In genomic region chr9:107305012-107305411, GRCm38 (mm10) we compare ENCODE assay signal across 18 mouse cellular contexts. TPM values are rescaled to one million over a fixed set of nuclear protein-coding genes. Genes with fewer than 3 reads are reported as not detected.
A peak's percentile ranks its signal among the peaks of the same experiment; 100 is the strongest.
DNase-seq lines count a peak whose midpoint lies in the region; ATAC-seq and TF ChIP-seq lines count a peak whose summit lies in the region.
"Had no signal": no experiment of that assay in that cellular context is flagged by ENCODE, and none has a peak within 500 bp of the region (broad histone marks: within the 10 kb centered on the region; RNA-seq: fewer than 3 reads in every experiment).

No protein-coding gene starts in this region.

- peak overlapping the region; percentile 47; the same call in 1 of the 2 replicates for H3K27ac ChIP-seq in heart, postnatal 0 days (ENCODE audit: low read depth)
- peak overlapping the region; percentile 54 for H3K27ac ChIP-seq in liver, adult 2 months (replicated peaks; ENCODE audit: insufficient read depth, low read depth, low read length)
- H3K27ac ChIP-seq in liver, embryonic 11.5 days (ENCODE audit: low read depth, low read length) = no peak overlapping the region
- peak overlapping the region; percentile 49 for H3K27ac ChIP-seq in embryonic facial prominence, embryonic 10.5 days (replicated peaks)
- peak overlapping the region; percentile 15; the same call in 1 of the 2 replicates for H3K27ac ChIP-seq in liver, embryonic 14.5 days
- H3K27ac ChIP-seq: embryonic facial prominence, embryonic 12.5 days; hindbrain, embryonic 15.5 days; limb, embryonic 13.5 days; midbrain, embryonic 15.5 days had no signal

- peaks cover 21% of the 10 kb centered on the region for H3K36me3 ChIP-seq in heart, postnatal 0 days (replicated peaks; ENCODE audit: control insufficient read depth, insufficient read depth, low read length)
- H3K36me3 ChIP-seq in liver, adult 2 months (ENCODE audit: control insufficient read depth, insufficient read depth, low read length) = peaks cover 20% of the 10 kb centered on the region
- H3K36me3 ChIP-seq in liver, embryonic 11.5 days (ENCODE audit: control insufficient read depth, insufficient read depth, low read length) = peaks cover 5% of the 10 kb centered on the region
- peaks cover 21% of the 10 kb centered on the region for H3K36me3 ChIP-seq in embryonic facial prominence, embryonic 10.5 days (replicated peaks)
- peaks cover 15% of the 10 kb centered on the region for H3K36me3 ChIP-seq in liver, embryonic 14.5 days (replicated peaks; ENCODE audit: control insufficient read depth, insufficient read depth, low read depth)
- H3K36me3 ChIP-seq: midbrain, embryonic 15.5 days had no signal

- TF ChIP-seq POLR2A in liver, adult 2 months (IDR thresholded peaks at IDR 0.05; ENCODE audit: extremely low read depth, insufficient read depth, low read length) = no peak

- no peak overlapping the region for H3K4me2 ChIP-seq in heart, postnatal 0 days (ENCODE audit: low read depth, low read length)
- H3K4me2 ChIP-seq in liver, embryonic 11.5 days = no peak overlapping the region
- no peak overlapping the region for H3K4me2 ChIP-seq in liver, embryonic 14.5 days (ENCODE audit: low read depth)
- H3K4me2 ChIP-seq: embryonic facial prominence, embryonic 12.5 days; heart, embryonic 11.5 days; hindbrain, embryonic 15.5 days; limb, embryonic 13.5 days; midbrain, embryonic 15.5 days had no signal

- no peaks in the 10 kb centered on the region for H3K9me3 ChIP-seq in heart, postnatal 0 days (replicated peaks; ENCODE audit: control insufficient read depth, low read length)
- no peaks in the 10 kb centered on the region for H3K9me3 ChIP-seq in liver, embryonic 11.5 days (ENCODE audit: control insufficient read depth, low read length)
- no peaks in the 10 kb centered on the region for H3K9me3 ChIP-seq in embryonic facial prominence, embryonic 10.5 days
- no peaks in the 10 kb centered on the region for H3K9me3 ChIP-seq in liver, embryonic 14.5 days (ENCODE audit: control insufficient read depth, low read length)
- H3K9me3 ChIP-seq: embryonic facial prominence, embryonic 12.5 days; forebrain, embryonic 10.5 days; G1E; hindbrain, embryonic 15.5 days; limb, embryonic 13.5 days; midbrain, embryonic 15.5 days had no signal

- WGBS in heart, postnatal 0 days = 77% methylated on average over 4 of the region's 4 CpGs
- 47% methylated on average over 4 of the region's 4 CpGs for WGBS in liver, adult 2 months
- 86% methylated on average over 4 of the region's 4 CpGs for WGBS in liver, embryonic 11.5 days
- WGBS in embryonic facial prominence, embryonic 10.5 days = 76% methylated on average over 4 of the region's 4 CpGs
- WGBS in liver, embryonic 14.5 days (ENCODE audit: insufficient replicate concordance) = 80% methylated on average over 4 of the region's 4 CpGs

- H3K4me3 ChIP-seq in heart, postnatal 0 days (ENCODE audit: low read depth, low read length) = no peak overlapping the region
- H3K4me3 ChIP-seq in liver, adult 2 months (ENCODE audit: insufficient read depth, low read depth, low read length) = no peak overlapping the region
- H3K4me3 ChIP-seq in liver, embryonic 11.5 days (ENCODE audit: low read depth, low read length) = no peak overlapping the region
- H3K4me3 ChIP-seq in embryonic facial prominence, embryonic 10.5 days = no peak overlapping the region
- H3K4me3 ChIP-seq in liver, embryonic 14.5 days (ENCODE audit: insufficient read depth in 1 of 2, low read depth in 2 of 2, low read length in 2 of 2) = no peak overlapping the region
- H3K4me3 ChIP-seq: embryonic facial prominence, embryonic 12.5 days; forebrain, embryonic 10.5 days; hindbrain, embryonic 15.5 days; limb, embryonic 13.5 days; midbrain, embryonic 15.5 days had no signal

- TF ChIP-seq CTCF in heart, postnatal 0 days (IDR thresholded peaks at IDR 0.05; ENCODE audit: low read depth) = no peak
- TF ChIP-seq CTCF in liver, adult 2 months (IDR thresholded peaks at IDR 0.05; ENCODE audit: low read depth, low read length) = no peak
- TF ChIP-seq CTCF in liver, embryonic 14.5 days (IDR thresholded peaks at IDR 0.05; ENCODE audit: low read depth) = no peak

- H3K9ac ChIP-seq in heart, postnatal 0 days (replicated peaks; ENCODE audit: low read depth, low read length) = no peak overlapping the region
- H3K9ac ChIP-seq in liver, adult 2 months (ENCODE audit: low read depth, low read length) = no peak overlapping the region; the same call in 1 of the 2 replicates
- H3K9ac ChIP-seq in liver, embryonic 11.5 days (ENCODE audit: low read depth, low read length) = no peak overlapping the region
- no peak overlapping the region; the same call in 1 of the 2 replicates for H3K9ac ChIP-seq in liver, embryonic 14.5 days (replicated peaks)
- H3K9ac ChIP-seq: embryonic facial prominence, embryonic 12.5 days; hindbrain, embryonic 15.5 days; limb, embryonic 13.5 days; midbrain, embryonic 15.5 days had no signal

- peaks cover 75% of the 10 kb centered on the region for H3K4me1 ChIP-seq in heart, postnatal 0 days (ENCODE audit: control insufficient read depth, insufficient read depth)
- H3K4me1 ChIP-seq in liver, adult 2 months (ENCODE audit: control insufficient read depth, insufficient read depth, low read length) = peaks cover 78% of the 10 kb centered on the region
- peaks cover 51% of the 10 kb centered on the region for H3K4me1 ChIP-seq in liver, embryonic 11.5 days (replicated peaks; ENCODE audit: control insufficient read depth, insufficient read depth, low read length)
- peaks cover 21% of the 10 kb centered on the region for H3K4me1 ChIP-seq in embryonic facial prominence, embryonic 10.5 days
- peaks cover 31 to 69% of the 10 kb centered on the region in 2 experiments for H3K4me1 ChIP-seq in liver, embryonic 14.5 days (replicated peaks; ENCODE audit: control insufficient read depth in 2 of 2, insufficient read depth in 2 of 2, low read length in 1 of 2)
- H3K4me1 ChIP-seq: hindbrain, embryonic 15.5 days; midbrain, embryonic 15.5 days had no signal

- H3K79me2 ChIP-seq in liver, adult 2 months (ENCODE audit: control insufficient read depth, insufficient read depth, low read length) = peaks cover 9% of the 10 kb centered on the region; the same call in 1 of the 2 replicates

- no peak for ATAC-seq in heart, postnatal 0 days (ENCODE audit: insufficient read depth, low read depth)
- no peak for ATAC-seq in liver, embryonic 11.5 days (replicated peaks; ENCODE audit: low FRiP score)
- ATAC-seq in liver, embryonic 14.5 days (ENCODE audit: insufficient read depth) = no peak
- ATAC-seq: midbrain, embryonic 15.5 days had no signal

- no peak for TF ChIP-seq EP300 in heart, postnatal 0 days (IDR thresholded peaks at IDR 0.05; ENCODE audit: low read depth)
- no peak for TF ChIP-seq EP300 in liver, embryonic 14.5 days (IDR thresholded peaks at IDR 0.05; ENCODE audit: low read depth)

- DNase-seq in heart, postnatal 0 days (ENCODE audit: low spot score) = no peak
- no peak for DNase-seq in heart, postnatal 36 days
- peak; percentile 85 for DNase-seq in liver, adult 2 months (ENCODE audit: extremely low read depth, low read depth, low spot score)
- no peak for DNase-seq in liver, embryonic 11.5 days (ENCODE audit: low spot score)
- no peak for DNase-seq in embryonic facial prominence, embryonic 10.5 days (ENCODE audit: low spot score)
- no peak for DNase-seq in liver, embryonic 14.5 days (ENCODE audit: low read depth in 3 of 3, low spot score in 3 of 3)
- DNase-seq in layer of hippocampus, adult 9-11 months = no peak
- DNase-seq in cerebellum, postnatal 14 days = no peak
- DNase-seq: cerebellum, postnatal 36 days; right cerebral cortex, postnatal 14 days; thymus, adult 18-20 months had no signal

- intact Hi-C loops in heart, postnatal 36 days (cut with DNase I) = no loop called here

- no peaks in the 10 kb centered on the region for H3K27me3 ChIP-seq in heart, postnatal 0 days (ENCODE audit: control insufficient read depth, insufficient read depth, low read length)
- no peaks in the 10 kb centered on the region for H3K27me3 ChIP-seq in liver, adult 2 months (ENCODE audit: control insufficient read depth, insufficient read depth, low read length)
- no peaks in the 10 kb centered on the region for H3K27me3 ChIP-seq in liver, embryonic 11.5 days (replicated peaks; ENCODE audit: control insufficient read depth, insufficient read depth, low read length)
- no peaks in the 10 kb centered on the region for H3K27me3 ChIP-seq in embryonic facial prominence, embryonic 10.5 days (replicated peaks; ENCODE audit: low read depth, poor library complexity, severe bottlenecking)
- no peaks in the 10 kb centered on the region for H3K27me3 ChIP-seq in liver, embryonic 14.5 days (ENCODE audit: control insufficient read depth, insufficient read depth, low read length)
- H3K27me3 ChIP-seq: embryonic facial prominence, embryonic 12.5 days; hindbrain, embryonic 15.5 days; limb, embryonic 13.5 days; midbrain, embryonic 15.5 days had no signal

RNA-seq across cellular contexts. Expression of gene Cish, which starts 9.2 kb away (rescaled TPM):
- 44.8 and 62.6 TPM in 2 replicates for total RNA-seq in heart, postnatal 0 days (2014; rRNA removed; ENCODE audit: low replicate concordance)
- 136 and 149 TPM in 2 replicates for polyA plus RNA-seq in heart, postnatal 0 days (2015; fragmentation: Nextera tagmentation; extraction: Ambion mirVana)
- total RNA-seq in heart, postnatal 36 days (2021) = 100 to 1,000 TPM; 145 to 149 TPM
- 0.55 and 1.7 TPM in 2 replicates for total RNA-seq in liver, adult 2 months (2014; rRNA removed)
- 10.1 and 32.8 TPM in 2 replicates for polyA plus RNA-seq in liver, adult 2 months (2012; rRNA removed)
- 6.1 and 9.9 TPM in 2 replicates for polyA plus RNA-seq in liver, embryonic 11.5 days (2014; fragmentation: Nextera tagmentation; extraction: Ambion mirVana)
- polyA plus RNA-seq in embryonic facial prominence, embryonic 10.5 days (2016; fragmentation: Nextera tagmentation; extraction: Ambion mirVana) = 6.7 and 7.2 TPM in 2 replicates
- 2.8 and 3.3 TPM in 2 replicates for polyA plus RNA-seq in liver, embryonic 14.5 days (2012; rRNA removed)
- 4.9 and 6.0 TPM in 2 replicates for polyA plus RNA-seq in liver, embryonic 14.5 days (2014; fragmentation: Nextera tagmentation; extraction: Ambion mirVana)

RNA-seq across cellular contexts. Expression of gene Mapkapk3, which starts 15.3 kb away (rescaled TPM):
- total RNA-seq in heart, postnatal 0 days (2014; rRNA removed; ENCODE audit: low replicate concordance) = 14.8 and 24.0 TPM in 2 replicates
- polyA plus RNA-seq in heart, postnatal 0 days (2015; fragmentation: Nextera tagmentation; extraction: Ambion mirVana) = 13.0 and 15.1 TPM in 2 replicates
- 10 to 100 TPM; 27.0 to 33.6 TPM for total RNA-seq in heart, postnatal 36 days (2021)
- 1.8 and 3.4 TPM in 2 replicates for total RNA-seq in liver, adult 2 months (2014; rRNA removed)
- polyA plus RNA-seq in liver, adult 2 months (2012; rRNA removed) = 3.9 and 6.0 TPM in 2 replicates
- 17.1 and 19.2 TPM in 2 replicates for polyA plus RNA-seq in liver, embryonic 11.5 days (2014; fragmentation: Nextera tagmentation; extraction: Ambion mirVana)
- polyA plus RNA-seq in embryonic facial prominence, embryonic 10.5 days (2016; fragmentation: Nextera tagmentation; extraction: Ambion mirVana) = 4.9 and 5.1 TPM in 2 replicates
- 5.1 and 6.2 TPM in 2 replicates for polyA plus RNA-seq in liver, embryonic 14.5 days (2012; rRNA removed)
- 7.3 and 8.0 TPM in 2 replicates for polyA plus RNA-seq in liver, embryonic 14.5 days (2014; fragmentation: Nextera tagmentation; extraction: Ambion mirVana)

RNA-seq across cellular contexts. Expression of gene Hemk1, which starts 33.1 kb away (rescaled TPM):
- total RNA-seq in heart, postnatal 0 days (2014; rRNA removed; ENCODE audit: low replicate concordance) = 4.8 and 28.7 TPM in 2 replicates
- 12.3 and 15.3 TPM in 2 replicates for polyA plus RNA-seq in heart, postnatal 0 days (2015; fragmentation: Nextera tagmentation; extraction: Ambion mirVana)
- 10 to 100 TPM; 22.3 to 22.6 TPM for total RNA-seq in heart, postnatal 36 days (2021)
- total RNA-seq in liver, adult 2 months (2014; rRNA removed) = 14.4 and 18.4 TPM in 2 replicates
- 19.6 and 28.1 TPM in 2 replicates for polyA plus RNA-seq in liver, adult 2 months (2012; rRNA removed)
- 8.2 and 8.7 TPM in 2 replicates for polyA plus RNA-seq in liver, embryonic 11.5 days (2014; fragmentation: Nextera tagmentation; extraction: Ambion mirVana)
- polyA plus RNA-seq in embryonic facial prominence, embryonic 10.5 days (2016; fragmentation: Nextera tagmentation; extraction: Ambion mirVana) = 10.7 and 11.6 TPM in 2 replicates
- polyA plus RNA-seq in liver, embryonic 14.5 days (2012; rRNA removed) = 3.1 and 3.3 TPM in 2 replicates
- 2.2 and 3.5 TPM in 2 replicates for polyA plus RNA-seq in liver, embryonic 14.5 days (2014; fragmentation: Nextera tagmentation; extraction: Ambion mirVana)

RNA-seq across cellular contexts. Expression of gene 6430571L13Rik, which starts 35.4 kb away (rescaled TPM):
- 1.1 and 11.0 TPM in 2 replicates for total RNA-seq in heart, postnatal 0 days (2014; rRNA removed; ENCODE audit: low replicate concordance)
- 3.1 and 3.3 TPM in 2 replicates for polyA plus RNA-seq in heart, postnatal 0 days (2015; fragmentation: Nextera tagmentation; extraction: Ambion mirVana)
- total RNA-seq in heart, postnatal 36 days (2021) = 1 to 10 TPM; 4.2 to 5.3 TPM
- total RNA-seq in liver, adult 2 months (2014; rRNA removed) = 0.46 and 0.67 TPM in 2 replicates
- polyA plus RNA-seq in liver, adult 2 months (2012; rRNA removed) = 1.2 and 1.6 TPM in 2 replicates
- polyA plus RNA-seq in liver, embryonic 11.5 days (2014; fragmentation: Nextera tagmentation; extraction: Ambion mirVana) = 0.05 and 0.10 TPM in 2 replicates
- polyA plus RNA-seq in embryonic facial prominence, embryonic 10.5 days (2016; fragmentation: Nextera tagmentation; extraction: Ambion mirVana) = 0.83 and 0.95 TPM in 2 replicates
- polyA plus RNA-seq in liver, embryonic 14.5 days (2012; rRNA removed) = 0.05 and 0.07 TPM in 2 replicates
- 0.20 TPM in 1 of 2 replicates, not detected in the other for polyA plus RNA-seq in liver, embryonic 14.5 days (2014; fragmentation: Nextera tagmentation; extraction: Ambion mirVana)
